Mouse (Mus musculus): ENCODE results near the gene Tk2.

DNA sequence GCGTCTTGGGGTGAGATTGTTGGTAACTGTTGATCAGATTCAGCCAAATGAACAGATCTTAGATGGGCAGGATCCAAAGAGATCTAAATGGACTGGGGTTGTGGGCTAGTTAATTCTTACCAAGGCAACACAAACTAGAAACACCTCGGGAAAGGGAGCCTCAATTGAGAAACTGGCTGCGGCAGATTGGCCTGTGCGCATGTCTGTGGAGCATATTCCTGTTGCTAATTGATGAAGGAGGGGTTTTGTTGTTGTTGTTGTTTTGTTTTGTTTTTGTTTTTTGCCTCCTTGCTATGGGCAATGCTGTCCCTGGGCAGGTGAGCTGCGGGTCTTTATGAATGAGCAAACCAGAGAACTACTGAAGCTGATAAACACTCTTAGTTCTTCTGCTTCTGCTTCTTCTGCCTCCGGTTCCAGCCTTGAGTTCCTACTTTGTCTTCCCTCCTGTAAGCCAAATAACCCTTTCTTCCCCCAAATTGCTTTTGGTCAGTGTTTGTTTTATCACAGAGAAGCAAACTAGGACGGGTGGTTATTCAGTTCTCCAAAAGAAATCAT lies 1.2 kb upstream of the Tk2 start:
- TF ChIP-seq CTCF (IDR thresholded peaks at IDR 0.05; ENCODE audit: low read depth) = no peak
- TF ChIP-seq EP300 (IDR thresholded peaks at IDR 0.05; ENCODE audit: low read depth) = no peak
